Mouse (Mus musculus): ENCODE measurements around the gene Trmt44.
A peak's percentile ranks its signal among the peaks of the same experiment; 100 is the strongest.

- TF ChIP-seq CTCF (IDR thresholded peaks at IDR 0.05; ENCODE audit: low read depth, low read length) (peak; percentile 39; the same call in 1 of the 2 replicates), TAL1 (conservative IDR thresholded peaks at IDR 0.05; ENCODE audit: low read depth, low read length) (no peak), GATA1 (IDR thresholded peaks at IDR 0.05; ENCODE audit: borderline replicate concordance, low read length) (no peak), GATA2 (IDR thresholded peaks at IDR 0.05; ENCODE audit: borderline replicate concordance, low read depth, low read length) (no peak)
These were observed 38.6 kb downstream of the Trmt44 start for GRCm38 (mm10) chr5:35536271-35536670.
